Mouse (Mus musculus) heart, embryonic 15.5 days (tissue): ENCODE results near the gene Gm21954. TPM values are rescaled to one million over a fixed set of nuclear protein-coding genes. Genes with fewer than 3 reads are reported as not detected.

Experiments
- ATAC-seq: fragments of 200-750 bp; cut with Nextera tagmentation; replicated peaks from 2 replicates; pipeline ENCODE4 v1.8.0; 2017; ENCODE audit warnings: low read depth, moderate TSS enrichment; ENCODE audit not compliant: insufficient number of reproducible peaks, insufficient read depth, low FRiP score
- H3K27ac ChIP-seq: fragments of 300-500 bp; sonication (generic); 2 replicates; pipeline ENCODE4 v1.5.1; 2015; ENCODE audit warnings: mild to moderate bottlenecking, inconsistent platforms
- H3K27me3 ChIP-seq: fragments of 300-500 bp; sonication (generic); 2 replicates; pipeline ENCODE4 v1.6.1; 2015; ENCODE audit warnings: inconsistent platforms
- H3K36me3 ChIP-seq: fragments of 300-500 bp; sonication (generic); 2 replicates; pipeline ENCODE4 v1.6.1; 2015; ENCODE audit warnings: mild to moderate bottlenecking, inconsistent platforms
- H3K4me1 ChIP-seq: fragments of 300-500 bp; sonication (generic); replicated peaks from 2 replicates; pipeline ENCODE4 v1.6.1; 2015; ENCODE audit warnings: inconsistent platforms
- H3K4me2 ChIP-seq: fragments of 300-500 bp; sonication (generic); 2 replicates; pipeline ENCODE4 v1.6.1; 2015; ENCODE audit warnings: inconsistent platforms, mild to moderate bottlenecking, moderate library complexity
- H3K4me3 ChIP-seq: fragments of 300-500 bp; sonication (generic); 2 replicates; pipeline ENCODE4 v1.5.1; 2015; ENCODE audit warnings: mild to moderate bottlenecking, inconsistent platforms
- H3K9ac ChIP-seq: fragments of 300-500 bp; sonication (generic); 2 replicates; pipeline ENCODE4 v1.6.1; 2015; ENCODE audit warnings: mild to moderate bottlenecking, inconsistent platforms
- H3K9me3 ChIP-seq: fragments of 300-500 bp; sonication (generic); replicated peaks from 2 replicates; pipeline ENCODE4 v1.6.1; 2016; ENCODE audit warnings: inconsistent platforms
- WGBS: fragments of 180-500 bp; shearing (Covaris S2); methylation state at CpG from one replicate; pipeline ENCODE4 v1.1.7; 2015; ENCODE audit warnings: mixed read lengths; 5-methylcytosine and 5-hydroxymethylcytosine counted together
- polyA plus RNA-seq: library from polyadenylated mRNA; unstranded; fragments of >200 nt; fragmentation: Nextera tagmentation; extraction: Ambion mirVana; gene quantifications from 2 replicates; pipeline ENCODE4 v1.2.1, GENCODE M21; 2015

The Gm21954 gene
- polyA plus RNA-seq, 1 experiment from 2014 or later: not detected

- ATAC-seq: no peak
Observed at GRCm38 (mm10) chr3:55494348-55494747, 22.3 kb upstream of the Gm21954 start.

GRCm38 (mm10) chr3:55492021-55492420, 20.0 kb upstream of the Gm21954 start:
- ATAC-seq: no peak
- Histone ChIP-seq H3K9me3 (no peaks in the 10 kb centered on the region), H3K27ac (no peak overlapping the region), H3K27me3 (no peaks in the 10 kb centered on the region), H3K36me3 (no peaks in the 10 kb centered on the region), H3K4me2 (no peak overlapping the region), H3K4me1 (no peaks in the 10 kb centered on the region), H3K4me3 (no peak overlapping the region), H3K9ac (no peak overlapping the region)
- WGBS: 64% methylated on average over 6 of the region's 6 CpGs

More at GRCm38 (mm10) chr3:55494348-55494747, 22.3 kb upstream of the Gm21954 start:
- no peak overlapping the region for H3K9ac ChIP-seq
- no peaks in the 10 kb centered on the region for H3K9me3 ChIP-seq
- H3K27ac ChIP-seq: no peak overlapping the region
- no peaks in the 10 kb centered on the region for H3K4me1 ChIP-seq
- H3K27me3 ChIP-seq: no peaks in the 10 kb centered on the region
- no peak overlapping the region for H3K4me3 ChIP-seq
- 36% methylated on average over 4 of the region's 4 CpGs for WGBS
- no peaks in the 10 kb centered on the region for H3K36me3 ChIP-seq
- H3K4me2 ChIP-seq: no peak overlapping the region

GRCm38 (mm10) chr3:55489231-55489990, 17.4 kb upstream of the Gm21954 start:
- no peak overlapping the region for H3K4me2 ChIP-seq
- H3K9me3 ChIP-seq: no peaks in the 10 kb centered on the region
- no peak overlapping the region for H3K4me3 ChIP-seq
- no peaks in the 10 kb centered on the region for H3K4me1 ChIP-seq
- H3K27ac ChIP-seq: no peak overlapping the region
- no peaks in the 10 kb centered on the region for H3K36me3 ChIP-seq
- H3K27me3 ChIP-seq: no peaks in the 10 kb centered on the region
- 78% methylated on average over 12 of the region's 12 CpGs for WGBS
- H3K9ac ChIP-seq: no peak overlapping the region
- no peak for ATAC-seq

- 43% methylated on average over 4 of the region's 4 CpGs for WGBS
- no peaks in the 10 kb centered on the region for H3K4me1 ChIP-seq
- ATAC-seq: no peak
- H3K36me3 ChIP-seq: no peaks in the 10 kb centered on the region
- H3K9ac ChIP-seq: no peak overlapping the region
- H3K4me2 ChIP-seq: no peak overlapping the region
- H3K4me3 ChIP-seq: no peak overlapping the region
- no peaks in the 10 kb centered on the region for H3K9me3 ChIP-seq
- no peak overlapping the region for H3K27ac ChIP-seq
- H3K27me3 ChIP-seq: no peaks in the 10 kb centered on the region
Observed at GRCm38 (mm10) chr3:55483328-55483727, 11.3 kb upstream of the Gm21954 start.

- Histone ChIP-seq H3K9me3 (no peaks in the 10 kb centered on the region), H3K4me1 (no peaks in the 10 kb centered on the region), H3K36me3 (no peaks in the 10 kb centered on the region), H3K9ac (no peak overlapping the region), H3K27ac (no peak overlapping the region), H3K4me2 (no peak overlapping the region), H3K4me3 (no peak overlapping the region), H3K27me3 (no peaks in the 10 kb centered on the region)
- ATAC-seq: no peak
- 53% methylated on average over 1 of the region's 1 CpGs for WGBS
Observed at GRCm38 (mm10) chr3:55481140-55481539, 9.1 kb upstream of the Gm21954 start.

GRCm38 (mm10) chr3:55479306-55479705, 7.3 kb upstream of the Gm21954 start:
- Histone ChIP-seq H3K4me3 (no peak overlapping the region), H3K4me2 (no peak overlapping the region), H3K9me3 (no peaks in the 10 kb centered on the region), H3K4me1 (no peaks in the 10 kb centered on the region), H3K36me3 (no peaks in the 10 kb centered on the region), H3K27ac (no peak overlapping the region), H3K9ac (no peak overlapping the region), H3K27me3 (no peaks in the 10 kb centered on the region)
- ATAC-seq: no peak
- 81% methylated on average over 4 of the region's 4 CpGs for WGBS

- Histone ChIP-seq H3K4me2 (no peak overlapping the region), H3K4me1 (no peaks in the 10 kb centered on the region), H3K27me3 (no peaks in the 10 kb centered on the region), H3K9ac (no peak overlapping the region), H3K36me3 (no peaks in the 10 kb centered on the region), H3K9me3 (no peaks in the 10 kb centered on the region), H3K27ac (no peak overlapping the region), H3K4me3 (no peak overlapping the region)
- no peak for ATAC-seq
- WGBS: 75% methylated on average over 7 of the region's 7 CpGs
Observed at GRCm38 (mm10) chr3:55476694-55477093, 4.7 kb upstream of the Gm21954 start.

- no peaks in the 10 kb centered on the region for H3K27me3 ChIP-seq
- no peak overlapping the region for H3K9ac ChIP-seq
- no peak overlapping the region for H3K4me2 ChIP-seq
- H3K9me3 ChIP-seq: no peaks in the 10 kb centered on the region
- H3K27ac ChIP-seq: no peak overlapping the region
- H3K4me1 ChIP-seq: no peaks in the 10 kb centered on the region
- ATAC-seq: no peak
- no peak overlapping the region for H3K4me3 ChIP-seq
- WGBS: 66% methylated on average over 6 of the region's 6 CpGs
- no peaks in the 10 kb centered on the region for H3K36me3 ChIP-seq
Observed at GRCm38 (mm10) chr3:55473146-55473545, 1.1 kb upstream of the Gm21954 start.

GRCm38 (mm10) chr3:55466348-55466747, 5.7 kb downstream of the Gm21954 start:
- Histone ChIP-seq H3K27me3 (no peaks in the 10 kb centered on the region), H3K9me3 (no peaks in the 10 kb centered on the region), H3K27ac (no peak overlapping the region), H3K36me3 (no peaks in the 10 kb centered on the region), H3K4me2 (no peak overlapping the region), H3K4me3 (no peak overlapping the region), H3K9ac (no peak overlapping the region), H3K4me1 (peaks cover 7% of the 10 kb centered on the region; the same call in 1 of the 2 replicates)
- 73% methylated on average over 9 of the region's 9 CpGs for WGBS
- no peak for ATAC-seq

- no peak overlapping the region for H3K9ac ChIP-seq
- H3K4me2 ChIP-seq: no peak overlapping the region
- no peak overlapping the region for H3K27ac ChIP-seq
- peaks cover 7% of the 10 kb centered on the region; the same call in 1 of the 2 replicates for H3K4me1 ChIP-seq
- H3K9me3 ChIP-seq: no peaks in the 10 kb centered on the region
- 71% methylated on average over 8 of the region's 8 CpGs for WGBS
- no peaks in the 10 kb centered on the region for H3K36me3 ChIP-seq
- no peak overlapping the region for H3K4me3 ChIP-seq
- H3K27me3 ChIP-seq: no peaks in the 10 kb centered on the region
- no peak for ATAC-seq
Observed at GRCm38 (mm10) chr3:55465785-55466184, 6.2 kb downstream of the Gm21954 start.

GRCm38 (mm10) chr3:55464226-55464625, 7.8 kb downstream of the Gm21954 start:
- H3K4me1 ChIP-seq: peaks cover 7% of the 10 kb centered on the region; the same call in 1 of the 2 replicates
- H3K9ac ChIP-seq: no peak overlapping the region
- H3K27ac ChIP-seq: no peak overlapping the region
- no peak overlapping the region for H3K4me3 ChIP-seq
- no peak for ATAC-seq
- H3K27me3 ChIP-seq: no peaks in the 10 kb centered on the region
- no peak overlapping the region for H3K4me2 ChIP-seq
- no peaks in the 10 kb centered on the region for H3K36me3 ChIP-seq
- H3K9me3 ChIP-seq: no peaks in the 10 kb centered on the region
- 77% methylated on average over 3 of the region's 3 CpGs for WGBS
